Mouse (Mus musculus) kidney, adult 18-20 months (tissue): ENCODE measurements around the gene Ssh2.
A peak's percentile ranks its signal among the peaks of the same experiment; 100 is the strongest.

Experiments used
- DNase-seq: peaks from one replicate; pipeline ENCODE4 v3.0.0; 2021

Gene Ssh2

GRCm38 (mm10) chr11:77215951-77216760, at the start of gene Ssh2:
Gene Ssh2 (plus strand): TSS chr11:77216287.
- DNase-seq: peak; percentile 86

- no peak for DNase-seq
Measured at GRCm38 (mm10) chr11:77173731-77174130, 42.4 kb upstream of the Ssh2 start.

GRCm38 (mm10) chr11:77174531-77174930, 41.6 kb upstream of the Ssh2 start:
- no peak for DNase-seq

- no peak for DNase-seq
Measured at GRCm38 (mm10) chr11:77179771-77180170, 36.3 kb upstream of the Ssh2 start.

GRCm38 (mm10) chr11:77180886-77181285, 35.2 kb upstream of the Ssh2 start:
- no peak for DNase-seq

- no peak for DNase-seq
Measured at GRCm38 (mm10) chr11:77181528-77181927, 34.6 kb upstream of the Ssh2 start.

GRCm38 (mm10) chr11:77182041-77182440, 34.0 kb upstream of the Ssh2 start:
- no peak for DNase-seq

GRCm38 (mm10) chr11:77182616-77183015, 33.5 kb upstream of the Ssh2 start:
- no peak for DNase-seq

- DNase-seq: no peak
Measured at GRCm38 (mm10) chr11:77184926-77185325, 31.2 kb upstream of the Ssh2 start.

GRCm38 (mm10) chr11:77188868-77189267, 27.2 kb upstream of the Ssh2 start, which contains the start of gene Efcab5:
Gene Efcab5 (minus strand): TSS chr11:77188968.
- no peak for DNase-seq

- no peak for DNase-seq
Measured at GRCm38 (mm10) chr11:77193410-77193809, 22.7 kb upstream of the Ssh2 start.

GRCm38 (mm10) chr11:77193941-77194553, 22.0 kb upstream of the Ssh2 start:
- DNase-seq: peak; percentile 56

- no peak for DNase-seq
Measured at GRCm38 (mm10) chr11:77194762-77195161, 21.3 kb upstream of the Ssh2 start.

- no peak for DNase-seq
Measured at GRCm38 (mm10) chr11:77195360-77196109, 20.6 kb upstream of the Ssh2 start.

GRCm38 (mm10) chr11:77196181-77197143, 19.6 kb upstream of the Ssh2 start:
- DNase-seq: peak; percentile 66

GRCm38 (mm10) chr11:77199636-77200035, 16.5 kb upstream of the Ssh2 start:
- peak; percentile 60 for DNase-seq

GRCm38 (mm10) chr11:77200703-77201102, 15.4 kb upstream of the Ssh2 start:
- DNase-seq: no peak

GRCm38 (mm10) chr11:77214142-77214692, 1.9 kb upstream of the Ssh2 start:
- no peak for DNase-seq

- peak; percentile 68 for DNase-seq
Measured at GRCm38 (mm10) chr11:77214755-77215154, 1.3 kb upstream of the Ssh2 start.

GRCm38 (mm10) chr11:77215483-77215882, 604 bp upstream of the Ssh2 start:
- no peak for DNase-seq

- DNase-seq: no peak
Measured at GRCm38 (mm10) chr11:77216761-77217130, 659 bp downstream of the Ssh2 start.

GRCm38 (mm10) chr11:77230765-77231164, 14.7 kb downstream of the Ssh2 start:
- no peak for DNase-seq
